Mouse (Mus musculus) megakaryocyte, embryonic 14.5 days (primary cell): ENCODE measurements around the gene Rasgef1b. TPM values are rescaled to one million over a fixed set of nuclear protein-coding genes. Genes with fewer than 3 reads are reported as not detected.

Source experiments
- H3K27me3 ChIP-seq: replicated peaks from 2 replicates; pipeline ENCODE3; 2012; ENCODE audit warnings: inconsistent platforms
- H3K36me3 ChIP-seq: replicated peaks from 2 replicates; pipeline ENCODE3; 2012; ENCODE audit warnings: low read length, inconsistent platforms, mixed read lengths
- H3K4me1 ChIP-seq: 2 replicates; pipeline ENCODE4 v1.6.1; 2012; ENCODE audit warnings: inconsistent platforms
- H3K4me3 ChIP-seq: replicated peaks from 2 replicates; pipeline ENCODE3; 2012; ENCODE audit warnings: moderate library complexity, mild to moderate bottlenecking, inconsistent platforms
- H3K9me3 ChIP-seq: 2 replicates; pipeline ENCODE4 v1.6.1; 2012; ENCODE audit warnings: inconsistent platforms
- FLI1 ChIP-seq: IDR thresholded peaks from 2 replicates; pipeline ENCODE4 v1.6.1; 2012; ENCODE audit warnings: low read length, inconsistent platforms, mixed read lengths
- GATA1 ChIP-seq: IDR thresholded peaks from 3 replicates; pipeline ENCODE4 v1.6.1; 2012; ENCODE audit warnings: mixed read lengths, low read length, inconsistent platforms, borderline replicate concordance
- polyA plus RNA-seq: library from polyadenylated mRNA; stranded (reverse); fragments of >175 nt; gene quantifications from 2 replicates; pipeline ENCODE4 v1.2.3, GENCODE M21; 2012; ENCODE audit warnings: low replicate concordance; ENCODE audit not compliant: insufficient read depth

The Rasgef1b gene
- polyA plus RNA-seq, 1 experiment, result 2.9 TPM

GRCm38 (mm10) chr5:99476640-99477419 lies 252.0 kb downstream of the Rasgef1b start:
- Histone ChIP-seq H3K4me1 (peaks cover 53% of the 10 kb centered on the region), H3K36me3 (no peaks in the 10 kb centered on the region), H3K4me3 (peak overlapping the region; percentile 84), H3K27me3 (peaks cover 4% of the 10 kb centered on the region), H3K9me3 (no peaks in the 10 kb centered on the region)
- TF ChIP-seq GATA1, result no peak
- TF ChIP-seq FLI1, result no peak

GRCm38 (mm10) chr5:99472607-99473335 lies 256.1 kb downstream of the Rasgef1b start:
- TF ChIP-seq FLI1 (no peak), GATA1 (no peak)
- no peaks in the 10 kb centered on the region for H3K27me3 ChIP-seq
- no peaks in the 10 kb centered on the region for H3K36me3 ChIP-seq
- no peaks in the 10 kb centered on the region for H3K9me3 ChIP-seq
- peaks cover 41% of the 10 kb centered on the region for H3K4me1 ChIP-seq
- H3K4me3 ChIP-seq, result no peak overlapping the region

GRCm38 (mm10) chr5:99471790-99472189 lies 257.1 kb downstream of the Rasgef1b start:
- H3K4me3 ChIP-seq, result no peak overlapping the region

GRCm38 (mm10) chr5:99470613-99471012 lies 258.3 kb downstream of the Rasgef1b start:
- H3K4me3 ChIP-seq, result no peak overlapping the region
- TF ChIP-seq FLI1 (no peak), GATA1 (no peak)
- no peaks in the 10 kb centered on the region for H3K36me3 ChIP-seq
- H3K9me3 ChIP-seq, result no peaks in the 10 kb centered on the region
- peaks cover 20% of the 10 kb centered on the region for H3K4me1 ChIP-seq
- H3K27me3 ChIP-seq, result no peaks in the 10 kb centered on the region

More at GRCm38 (mm10) chr5:99471790-99472189, 257.1 kb downstream of the Rasgef1b start:
- Histone ChIP-seq H3K27me3 (no peaks in the 10 kb centered on the region), H3K9me3 (no peaks in the 10 kb centered on the region), H3K36me3 (no peaks in the 10 kb centered on the region), H3K4me1 (peaks cover 32% of the 10 kb centered on the region)
- TF ChIP-seq GATA1 (no peak), FLI1 (no peak)

GRCm38 (mm10) chr5:99459007-99459406 lies 269.9 kb downstream of the Rasgef1b start:
- TF ChIP-seq FLI1, result no peak
- TF ChIP-seq GATA1, result no peak
- Histone ChIP-seq H3K27me3 (no peaks in the 10 kb centered on the region), H3K9me3 (peaks cover 11% of the 10 kb centered on the region), H3K4me3 (no peak overlapping the region), H3K4me1 (peaks cover 38% of the 10 kb centered on the region), H3K36me3 (peaks cover 3% of the 10 kb centered on the region)

- TF ChIP-seq GATA1 (no peak), FLI1 (no peak)
- peaks cover 43% of the 10 kb centered on the region for H3K4me1 ChIP-seq
- peaks cover 11% of the 10 kb centered on the region for H3K9me3 ChIP-seq
- peaks cover 3% of the 10 kb centered on the region for H3K36me3 ChIP-seq
- peaks cover 3% of the 10 kb centered on the region for H3K27me3 ChIP-seq
- H3K4me3 ChIP-seq, result no peak overlapping the region
Observed at GRCm38 (mm10) chr5:99457291-99457690, 271.6 kb downstream of the Rasgef1b start.

GRCm38 (mm10) chr5:99451939-99452338 lies 276.9 kb downstream of the Rasgef1b start:
- Histone ChIP-seq H3K27me3 (peaks cover 7% of the 10 kb centered on the region), H3K36me3 (peaks cover 3% of the 10 kb centered on the region), H3K4me3 (no peak overlapping the region), H3K4me1 (peaks cover 36% of the 10 kb centered on the region), H3K9me3 (peaks cover 11% of the 10 kb centered on the region)
- no peak for TF ChIP-seq FLI1
- no peak for TF ChIP-seq GATA1

- Histone ChIP-seq H3K36me3 (peaks cover 3% of the 10 kb centered on the region), H3K27me3 (peaks cover 7% of the 10 kb centered on the region), H3K4me3 (no peak overlapping the region), H3K4me1 (peaks cover 36% of the 10 kb centered on the region), H3K9me3 (peaks cover 10% of the 10 kb centered on the region)
- no peak for TF ChIP-seq FLI1
- TF ChIP-seq GATA1, result no peak
Observed at GRCm38 (mm10) chr5:99451416-99451815, 277.4 kb downstream of the Rasgef1b start.

- Histone ChIP-seq H3K27me3 (peaks cover 7% of the 10 kb centered on the region), H3K4me3 (no peak overlapping the region), H3K9me3 (peaks cover 8% of the 10 kb centered on the region), H3K36me3 (peaks cover 3% of the 10 kb centered on the region), H3K4me1 (peaks cover 36% of the 10 kb centered on the region)
- TF ChIP-seq FLI1 (no peak), GATA1 (no peak)
Observed at GRCm38 (mm10) chr5:99450994-99451393, 277.9 kb downstream of the Rasgef1b start.

GRCm38 (mm10) chr5:99450463-99450862 lies 278.4 kb downstream of the Rasgef1b start:
- peaks cover 33% of the 10 kb centered on the region for H3K4me1 ChIP-seq
- peaks cover 4% of the 10 kb centered on the region for H3K9me3 ChIP-seq
- H3K27me3 ChIP-seq, result peaks cover 7% of the 10 kb centered on the region
- H3K36me3 ChIP-seq, result no peaks in the 10 kb centered on the region
- no peak overlapping the region for H3K4me3 ChIP-seq
- TF ChIP-seq FLI1 (no peak), GATA1 (no peak)
